Comparison of ENCODE assay signal across 8 mouse cellular contexts in genomic region chr4:129671491-129672082, GRCm38 (mm10). TPM values are rescaled to one million over a fixed set of nuclear protein-coding genes. Genes with fewer than 3 reads are reported as not detected.
A peak's percentile ranks its signal among the peaks of the same experiment; 100 is the strongest.
DNase-seq lines count a peak whose midpoint lies in the region; ATAC-seq and TF ChIP-seq lines count a peak whose summit lies in the region.

No protein-coding gene starts in this region.

- peak overlapping the region; percentile 77 for H3K9ac ChIP-seq in intestine, embryonic 14.5 days (ENCODE audit: low read length)
- peak overlapping the region; percentile 99 for H3K9ac ChIP-seq in limb, embryonic 15.5 days
- peak overlapping the region; percentile 83 for H3K9ac ChIP-seq in midbrain, embryonic 15.5 days
- peak overlapping the region; percentile 97 for H3K9ac ChIP-seq in stomach, embryonic 16.5 days (ENCODE audit: low read length)

- POLR2A ChIA-PET in Patski (lab: Charles Lee), result interaction anchor here (0.6 kb wide), 1 partner anchor 509 kb away, joined by 3 read pairs; no protein-coding TSS in a partner anchor

- no peaks in the 10 kb centered on the region for H3K9me3 ChIP-seq in intestine, embryonic 14.5 days (ENCODE audit: control insufficient read depth, low read length)
- H3K9me3 ChIP-seq in limb, embryonic 15.5 days, result no peaks in the 10 kb centered on the region
- no peaks in the 10 kb centered on the region for H3K9me3 ChIP-seq in midbrain, embryonic 15.5 days
- no peaks in the 10 kb centered on the region for H3K9me3 ChIP-seq in stomach, embryonic 16.5 days (replicated peaks; ENCODE audit: control insufficient read depth, low read length)

- H3K27me3 ChIP-seq in Patski, result no peaks in the 10 kb centered on the region
- no peaks in the 10 kb centered on the region for H3K27me3 ChIP-seq in intestine, embryonic 14.5 days (replicated peaks; ENCODE audit: control insufficient read depth, insufficient read depth, low read length)
- H3K27me3 ChIP-seq in limb, embryonic 15.5 days, result no peaks in the 10 kb centered on the region
- no peaks in the 10 kb centered on the region for H3K27me3 ChIP-seq in midbrain, embryonic 15.5 days (replicated peaks)
- no peaks in the 10 kb centered on the region for H3K27me3 ChIP-seq in stomach, embryonic 16.5 days (ENCODE audit: control insufficient read depth, insufficient read depth, low read length)

- H3K36me3 ChIP-seq in intestine, embryonic 14.5 days (ENCODE audit: control insufficient read depth, insufficient read depth, low read length), result peaks cover 18% of the 10 kb centered on the region
- peaks cover 11% of the 10 kb centered on the region for H3K36me3 ChIP-seq in limb, embryonic 15.5 days
- peaks cover 11% of the 10 kb centered on the region; the same call in 1 of the 2 replicates for H3K36me3 ChIP-seq in midbrain, embryonic 15.5 days (replicated peaks)
- H3K36me3 ChIP-seq in stomach, embryonic 16.5 days (ENCODE audit: control insufficient read depth, insufficient read depth, low read length), result no peaks in the 10 kb centered on the region

- ATAC-seq in Patski, result no peak
- 0 out of 2 replicates have a peak, but pooled peaks have one; percentile 42 for ATAC-seq in intestine, embryonic 14.5 days (replicated peaks; ENCODE audit: low FRiP score, low TSS enrichment, low read depth)
- ATAC-seq in limb, embryonic 15.5 days (ENCODE audit: insufficient number of reproducible peaks, low FRiP score, low TSS enrichment, low read depth), result 0 out of 2 replicates have a peak, but pooled peaks have one; percentile 53
- 0 out of 2 replicates have a peak, but pooled peaks have one; percentile 16 for ATAC-seq in midbrain, embryonic 15.5 days (replicated peaks)
- ATAC-seq in stomach, embryonic 16.5 days (ENCODE audit: insufficient read depth, low FRiP score), result peak; percentile 71; the same call in 1 of the 2 replicates

- H3K27ac ChIP-seq in intestine, embryonic 14.5 days (ENCODE audit: low read depth), result peak overlapping the region; percentile 94
- peak overlapping the region; percentile 97 for H3K27ac ChIP-seq in limb, embryonic 15.5 days
- peak overlapping the region; percentile 89 for H3K27ac ChIP-seq in midbrain, embryonic 15.5 days
- peak overlapping the region; percentile 91 for H3K27ac ChIP-seq in stomach, embryonic 16.5 days (ENCODE audit: low read length)

- peak overlapping the region; percentile 97 for H3K4me2 ChIP-seq in intestine, embryonic 14.5 days (ENCODE audit: low read length)
- peak overlapping the region; percentile 64 for H3K4me2 ChIP-seq in limb, embryonic 15.5 days
- peak overlapping the region; percentile 72 for H3K4me2 ChIP-seq in midbrain, embryonic 15.5 days
- H3K4me2 ChIP-seq in stomach, embryonic 16.5 days (ENCODE audit: low read depth, low read length), result peak overlapping the region; percentile 70

- CTCF ChIA-PET in Patski (lab: Charles Lee), result no interaction called here

- H3K4me3 ChIP-seq in intestine, embryonic 14.5 days (ENCODE audit: low read depth, low read length), result peak overlapping the region; percentile 77
- peak overlapping the region; percentile 99 for H3K4me3 ChIP-seq in limb, embryonic 15.5 days
- peak overlapping the region; percentile 92 for H3K4me3 ChIP-seq in midbrain, embryonic 15.5 days
- H3K4me3 ChIP-seq in stomach, embryonic 16.5 days (replicated peaks; ENCODE audit: low read length), result peak overlapping the region; percentile 100

- WGBS in intestine, embryonic 14.5 days, result 7% methylated on average over 12 of the region's 12 CpGs
- WGBS in limb, embryonic 15.5 days, result 7% methylated on average over 12 of the region's 12 CpGs
- WGBS in midbrain, embryonic 15.5 days, result 6% methylated on average over 12 of the region's 12 CpGs
- WGBS in stomach, embryonic 16.5 days, result 5% methylated on average over 12 of the region's 12 CpGs

- TF ChIP-seq CTCF in Patski (IDR thresholded peaks at IDR 0.05), result peak; percentile 88

- intact Hi-C loops in gastrocnemius, postnatal 14 days (cut with DNase I; ENCODE audit: low total_unique reads), result no loop called here

- in situ Hi-C loops in Patski (cut with MboI; ENCODE audit: low pct_unique_long_range_greater_than_20kb), result no loop called here

- DNase-seq in B cell, adult 2 months, result peak; percentile 60 to 62
- peak; percentile 6 for DNase-seq in Patski (ENCODE audit: low read depth, low spot score)
- DNase-seq in cerebellum, postnatal 25 days, result peak; percentile 34 to 63
- DNase-seq in gastrocnemius, postnatal 14 days, result peak; percentile 36
- DNase-seq in intestine, embryonic 14.5 days (ENCODE audit: low spot score), result peak; percentile 63

- H3K4me1 ChIP-seq in intestine, embryonic 14.5 days (replicated peaks; ENCODE audit: control insufficient read depth, insufficient read depth, low read length), result peaks cover 17% of the 10 kb centered on the region
- H3K4me1 ChIP-seq in limb, embryonic 15.5 days, result peaks cover 15% of the 10 kb centered on the region
- peaks cover 22% of the 10 kb centered on the region for H3K4me1 ChIP-seq in midbrain, embryonic 15.5 days
- H3K4me1 ChIP-seq in stomach, embryonic 16.5 days (ENCODE audit: control insufficient read depth, insufficient read depth, low read length), result peaks cover 17% of the 10 kb centered on the region

RNA-seq across cellular contexts. Expression of gene Kpna6, which starts 1.0 kb away (rescaled TPM):
- polyA plus RNA-seq in Patski (2021), result 43.9 TPM
- 10 to 100 TPM; 62.8 to 64.2 TPM for total RNA-seq in gastrocnemius, postnatal 14 days (2021)
- polyA plus RNA-seq in intestine, embryonic 14.5 days (2014; fragmentation: Nextera tagmentation; extraction: Ambion mirVana), result 13.3 and 13.4 TPM in 2 replicates
- 15.3 TPM in 2 replicates for polyA plus RNA-seq in limb, embryonic 15.5 days (2015; fragmentation: Nextera tagmentation; extraction: Ambion mirVana)
- 18.9 and 19.5 TPM in 2 replicates for polyA plus RNA-seq in midbrain, embryonic 15.5 days (2015; fragmentation: Nextera tagmentation; extraction: Ambion mirVana)
- 15.2 and 16.2 TPM in 2 replicates for polyA plus RNA-seq in stomach, embryonic 16.5 days (2015; fragmentation: Nextera tagmentation; extraction: Ambion mirVana)

RNA-seq across cellular contexts. Expression of gene Tmem39b, which starts 25.1 kb away (rescaled TPM):
- 7.8 TPM for polyA plus RNA-seq in Patski (2021)
- total RNA-seq in gastrocnemius, postnatal 14 days (2021), result 1 to 10 TPM; 1.9 to 3.7 TPM
- 26.6 and 28.9 TPM in 2 replicates for polyA plus RNA-seq in intestine, embryonic 14.5 days (2014; fragmentation: Nextera tagmentation; extraction: Ambion mirVana)
- polyA plus RNA-seq in limb, embryonic 15.5 days (2015; fragmentation: Nextera tagmentation; extraction: Ambion mirVana), result 12.9 and 15.9 TPM in 2 replicates
- polyA plus RNA-seq in midbrain, embryonic 15.5 days (2015; fragmentation: Nextera tagmentation; extraction: Ambion mirVana), result 18.1 and 20.9 TPM in 2 replicates
- polyA plus RNA-seq in stomach, embryonic 16.5 days (2015; fragmentation: Nextera tagmentation; extraction: Ambion mirVana), result 11.7 and 13.9 TPM in 2 replicates

RNA-seq across cellular contexts. Expression of gene Txlna, which starts 30.7 kb away (rescaled TPM):
- polyA plus RNA-seq in Patski (2021), result 51.2 TPM
- 10 to 100 TPM; 25.5 to 28.6 TPM for total RNA-seq in gastrocnemius, postnatal 14 days (2021)
- 81.7 and 92.8 TPM in 2 replicates for polyA plus RNA-seq in intestine, embryonic 14.5 days (2014; fragmentation: Nextera tagmentation; extraction: Ambion mirVana)
- polyA plus RNA-seq in limb, embryonic 15.5 days (2015; fragmentation: Nextera tagmentation; extraction: Ambion mirVana), result 84.9 and 92.7 TPM in 2 replicates
- polyA plus RNA-seq in midbrain, embryonic 15.5 days (2015; fragmentation: Nextera tagmentation; extraction: Ambion mirVana), result 52.7 and 59.2 TPM in 2 replicates
- 65.3 and 69.8 TPM in 2 replicates for polyA plus RNA-seq in stomach, embryonic 16.5 days (2015; fragmentation: Nextera tagmentation; extraction: Ambion mirVana)

RNA-seq across cellular contexts. Expression of gene Ccdc28b, which starts 47.8 kb away (rescaled TPM):
- polyA plus RNA-seq in Patski (2021), result 18.1 TPM
- total RNA-seq in gastrocnemius, postnatal 14 days (2021), result 10 to 100 TPM; 58.0 to 66.8 TPM
- 43.1 and 45.5 TPM in 2 replicates for polyA plus RNA-seq in intestine, embryonic 14.5 days (2014; fragmentation: Nextera tagmentation; extraction: Ambion mirVana)
- 50.8 and 50.9 TPM in 2 replicates for polyA plus RNA-seq in limb, embryonic 15.5 days (2015; fragmentation: Nextera tagmentation; extraction: Ambion mirVana)
- polyA plus RNA-seq in midbrain, embryonic 15.5 days (2015; fragmentation: Nextera tagmentation; extraction: Ambion mirVana), result 166 and 173 TPM in 2 replicates
- polyA plus RNA-seq in stomach, embryonic 16.5 days (2015; fragmentation: Nextera tagmentation; extraction: Ambion mirVana), result 49.6 and 58.4 TPM in 2 replicates

RNA-seq across cellular contexts. Expression of gene Iqcc, which starts 52.7 kb away (rescaled TPM):
- polyA plus RNA-seq in Patski (2021), result 13.3 TPM
- total RNA-seq in gastrocnemius, postnatal 14 days (2021), result 10 to 100 TPM; 10.4 to 11.8 TPM
- polyA plus RNA-seq in intestine, embryonic 14.5 days (2014; fragmentation: Nextera tagmentation; extraction: Ambion mirVana), result 26.2 and 26.4 TPM in 2 replicates
- polyA plus RNA-seq in limb, embryonic 15.5 days (2015; fragmentation: Nextera tagmentation; extraction: Ambion mirVana), result 28.2 and 29.6 TPM in 2 replicates
- polyA plus RNA-seq in midbrain, embryonic 15.5 days (2015; fragmentation: Nextera tagmentation; extraction: Ambion mirVana), result 27.0 and 33.0 TPM in 2 replicates
- polyA plus RNA-seq in stomach, embryonic 16.5 days (2015; fragmentation: Nextera tagmentation; extraction: Ambion mirVana), result 27.4 and 34.7 TPM in 2 replicates

Comparison
In these comparisons a context has a peak if more than half of its experiments do, and no peak if none do; other contexts are left out.
1. DNase-seq: peak in every context shown above with its lines; median percentile 63 in intestine, embryonic 14.5 days; 61 in B cell, adult 2 months; 48 in cerebellum, postnatal 25 days; 36 in gastrocnemius, postnatal 14 days; 6 in Patski.